Mouse (Mus musculus) forebrain, embryonic 11.5 days (tissue): ENCODE measurements around the gene Vmn1r68. TPM values are rescaled to one million over a fixed set of nuclear protein-coding genes. Genes with fewer than 3 reads are reported as not detected.

ENCODE experiments used
- ATAC-seq: fragments of 200-750 bp; cut with Nextera tagmentation; replicated peaks from 2 replicates; pipeline ENCODE4 v1.8.0; 2017; ENCODE audit warnings: moderate TSS enrichment; ENCODE audit not compliant: low FRiP score
- DNase-seq: peaks from one replicate; pipeline ENCODE4 v3.0.0-alpha.2; 2017; ENCODE audit warnings: low spot score
- H3K27ac ChIP-seq: fragments of 300-500 bp; sonication (generic); 2 replicates; pipeline ENCODE4 v1.5.1; 2014; ENCODE audit warnings: low read depth, low read length
- H3K27me3 ChIP-seq: fragments of 300-500 bp; sonication (generic); 2 replicates; pipeline ENCODE4 v1.6.1; 2014; ENCODE audit warnings: mild to moderate bottlenecking, low read length, mixed read lengths; ENCODE audit not compliant: control insufficient read depth, insufficient read depth
- H3K36me3 ChIP-seq: fragments of 300-500 bp; sonication (generic); 2 replicates; pipeline ENCODE4 v1.6.1; 2014; ENCODE audit warnings: mild to moderate bottlenecking, low read length, moderate library complexity, mixed read lengths; ENCODE audit not compliant: control insufficient read depth, insufficient read depth
- H3K4me1 ChIP-seq: fragments of 300-500 bp; sonication (generic); replicated peaks from 2 replicates; pipeline ENCODE4 v1.6.1; 2014; ENCODE audit warnings: low read length, mixed read lengths; ENCODE audit not compliant: control insufficient read depth, insufficient read depth
- H3K4me2 ChIP-seq: fragments of 300-500 bp; sonication (generic); 2 replicates; pipeline ENCODE4 v1.6.1; 2014; ENCODE audit warnings: low read depth, mild to moderate bottlenecking, low read length, moderate library complexity, mixed read lengths; ENCODE audit not compliant: severe bottlenecking
- H3K4me3 ChIP-seq: fragments of 300-500 bp; sonication (generic); 2 replicates; pipeline ENCODE4 v1.5.1; 2014; ENCODE audit warnings: low read depth, low read length
- H3K9ac ChIP-seq: fragments of 300-500 bp; sonication (generic); 2 replicates; pipeline ENCODE4 v1.6.1; 2014; ENCODE audit warnings: low read length
- H3K9me3 ChIP-seq: fragments of 300-500 bp; sonication (generic); 2 replicates; pipeline ENCODE4 v1.6.1; 2016; ENCODE audit warnings: low read length, mixed read lengths; ENCODE audit not compliant: control insufficient read depth
- WGBS: fragments of 180-500 bp; shearing (Covaris S2); extraction: QIAGEN DNeasy Blood & Tissue Kit; methylation state at CpG from one replicate; pipeline ENCODE4 v1.1.7; 2014; 5-methylcytosine and 5-hydroxymethylcytosine counted together
- polyA plus RNA-seq: library from polyadenylated mRNA; unstranded; fragments of >200 nt; fragmentation: Nextera tagmentation; extraction: Ambion mirVana; gene quantifications from 2 replicates; pipeline ENCODE4 v1.2.1, GENCODE M21; 2014

Gene Vmn1r68
- not detected in 2 replicates for polyA plus RNA-seq

GRCm38 (mm10) chr7:10558385-10558784, at the start of gene Vmn1r68:
Gene Vmn1r68, minus strand, starts transcription at chr7:10558485.
- Histone ChIP-seq H3K36me3 (no peaks in the 10 kb centered on the region), H3K9me3 (no peaks in the 10 kb centered on the region; the same call in 1 of the 2 replicates), H3K4me1 (no peaks in the 10 kb centered on the region), H3K9ac (no peak within 1 kb of the TSS), H3K4me2 (no peak within 1 kb of the TSS), H3K27me3 (no peaks in the 10 kb centered on the region), H3K27ac (no peak within 1 kb of the TSS), H3K4me3 (no peak within 1 kb of the TSS)
- no peak for DNase-seq
- 74% methylated on average over 2 of the region's 2 CpGs for WGBS
- ATAC-seq: no peak

- WGBS: 31% methylated on average over 6 of the region's 6 CpGs
- peak overlapping the region; percentile 70; the same call in 1 of the 2 replicates for H3K4me3 ChIP-seq
- peak overlapping the region; percentile 43 for H3K4me2 ChIP-seq
- no peak overlapping the region for H3K27ac ChIP-seq
- H3K4me1 ChIP-seq: 0 out of 2 replicates have a peak, but pooled peaks cover 2% of the 10 kb centered on the region
- H3K36me3 ChIP-seq: peaks cover 14% of the 10 kb centered on the region
- ATAC-seq (no peak; the same call in 1 of the 2 replicates), DNase-seq (no peak)
- no peaks in the 10 kb centered on the region for H3K27me3 ChIP-seq
- no peaks in the 10 kb centered on the region for H3K9me3 ChIP-seq
- H3K9ac ChIP-seq: peak overlapping the region; percentile 35; the same call in 1 of the 2 replicates
Measured at GRCm38 (mm10) chr7:10495578-10495977, 62.7 kb downstream of the Vmn1r68 start.

GRCm38 (mm10) chr7:10494786-10495521, 63.3 kb downstream of the Vmn1r68 start, which contains the start of gene Zik1:
Gene Zik1, minus strand, starts transcription at chr7:10495394.
- H3K9ac ChIP-seq: peak within 1 kb of the TSS; percentile 85
- H3K36me3 ChIP-seq: peaks cover 19% of the 10 kb centered on the region
- peak; percentile 98 for ATAC-seq
- peak within 1 kb of the TSS; percentile 64 for H3K4me2 ChIP-seq
- H3K4me3 ChIP-seq: peak within 1 kb of the TSS; percentile 70
- no peak within 1 kb of the TSS for H3K27ac ChIP-seq
- peak; percentile 85 for DNase-seq
- H3K27me3 ChIP-seq: no peaks in the 10 kb centered on the region
- H3K9me3 ChIP-seq: no peaks in the 10 kb centered on the region
- 0 out of 2 replicates have a peak, but pooled peaks cover 2% of the 10 kb centered on the region for H3K4me1 ChIP-seq
- WGBS: 2% methylated on average over 33 of the region's 33 CpGs

- Histone ChIP-seq H3K27me3 (no peaks in the 10 kb centered on the region), H3K36me3 (no peaks in the 10 kb centered on the region), H3K4me1 (no peaks in the 10 kb centered on the region), H3K9me3 (no peaks in the 10 kb centered on the region; the same call in 1 of the 2 replicates), H3K27ac (no peak overlapping the region), H3K4me3 (peak overlapping the region; percentile 14; the same call in 1 of the 2 replicates), H3K9ac (no peak overlapping the region), H3K4me2 (0 out of 2 replicates have a peak overlapping the region, but pooled peaks have one; percentile 24)
- ATAC-seq (peak; percentile 61; the same call in 1 of the 2 replicates), DNase-seq (no peak)
- 56% methylated on average over 18 of the region's 18 CpGs for WGBS
Measured at GRCm38 (mm10) chr7:10480588-10481233, 77.6 kb downstream of the Vmn1r68 start.

GRCm38 (mm10) chr7:10479813-10480212, 78.5 kb downstream of the Vmn1r68 start:
- no peak for ATAC-seq

GRCm38 (mm10) chr7:10458166-10458565, 100.1 kb downstream of the Vmn1r68 start:
- DNase-seq (no peak), ATAC-seq (no peak)
- Histone ChIP-seq H3K9me3 (no peaks in the 10 kb centered on the region; the same call in 1 of the 2 replicates), H3K4me2 (no peak overlapping the region), H3K4me1 (no peaks in the 10 kb centered on the region), H3K9ac (no peak overlapping the region), H3K4me3 (no peak overlapping the region), H3K27me3 (no peaks in the 10 kb centered on the region), H3K27ac (no peak overlapping the region), H3K36me3 (no peaks in the 10 kb centered on the region)
- 74% methylated on average over 3 of the region's 3 CpGs for WGBS

More at GRCm38 (mm10) chr7:10479813-10480212, 78.5 kb downstream of the Vmn1r68 start:
- Histone ChIP-seq H3K4me1 (no peaks in the 10 kb centered on the region), H3K27ac (no peak overlapping the region), H3K4me3 (no peak overlapping the region), H3K36me3 (no peaks in the 10 kb centered on the region), H3K27me3 (no peaks in the 10 kb centered on the region), H3K4me2 (no peak overlapping the region), H3K9ac (no peak overlapping the region), H3K9me3 (no peaks in the 10 kb centered on the region; the same call in 1 of the 2 replicates)
- DNase-seq: no peak

Other genes starting within 250 kb of the Vmn1r68 start
- not detected in 2 replicates for gene Vmn1r67, start 115.2 kb downstream of the Vmn1r68 start, polyA plus RNA-seq
- gene Zik1, start 63.1 kb downstream of the Vmn1r68 start, polyA plus RNA-seq: 56.0 and 56.9 TPM in 2 replicates
- gene Vmn1r69, start 55.2 kb upstream of the Vmn1r68 start, polyA plus RNA-seq: not detected in 2 replicates
- gene Vmn1r70, start 73.0 kb upstream of the Vmn1r68 start, polyA plus RNA-seq: not detected in 2 replicates
- gene Nlrp4b, start 129.3 kb upstream of the Vmn1r68 start, polyA plus RNA-seq: not detected in 2 replicates
- not detected in 2 replicates for gene Vmn1r71, start 195.9 kb upstream of the Vmn1r68 start, polyA plus RNA-seq